Mouse (Mus musculus): ENCODE results near the gene Thap12. TPM values are rescaled to one million over a fixed set of nuclear protein-coding genes. Genes with fewer than 3 reads are reported as not detected.

Gene Thap12
- polyA plus RNA-seq, 1 experiment from 2014 or later, result 71.7 TPM

GRCm38 (mm10) chr7:98729661-98730271, 26.9 kb downstream of the Thap12 start:
- H3K27me3 ChIP-seq, result peaks cover 18% of the 10 kb centered on the region; the same call in 1 of the 2 replicates
- no peaks in the 10 kb centered on the region for H3K36me3 ChIP-seq
- H3K27ac ChIP-seq, result peak overlapping the region; percentile 28; the same call in 1 of the 2 replicates
- H3K9me3 ChIP-seq, result no peaks in the 10 kb centered on the region
- peak overlapping the region; percentile 2; the same call in 1 of the 2 replicates for H3K9ac ChIP-seq
- ATAC-seq (ENCODE audit: insufficient number of reproducible peaks, insufficient read depth, low FRiP score, low TSS enrichment, low read depth), result peak; percentile 44; the same call in 1 of the 2 replicates
- peak overlapping the region; percentile 22 for H3K4me3 ChIP-seq
- H3K4me1 ChIP-seq, result peaks cover 33% of the 10 kb centered on the region
- WGBS, result 10% methylated on average over 19 of the region's 19 CpGs
- peak overlapping the region; percentile 54 for H3K4me2 ChIP-seq

- no peaks in the 10 kb centered on the region for H3K9me3 ChIP-seq
- WGBS, result 88% methylated on average over 4 of the region's 4 CpGs
- peaks cover 18% of the 10 kb centered on the region; the same call in 1 of the 2 replicates for H3K27me3 ChIP-seq
- H3K4me2 ChIP-seq, result no peak overlapping the region
- no peak for ATAC-seq (ENCODE audit: insufficient number of reproducible peaks, insufficient read depth, low FRiP score, low TSS enrichment, low read depth)
- H3K4me1 ChIP-seq, result peaks cover 30% of the 10 kb centered on the region
- no peaks in the 10 kb centered on the region for H3K36me3 ChIP-seq
- H3K27ac ChIP-seq, result no peak overlapping the region
- H3K4me3 ChIP-seq, result no peak overlapping the region
- H3K9ac ChIP-seq, result no peak overlapping the region
These were observed 31.1 kb downstream of the Thap12 start for GRCm38 (mm10) chr7:98733958-98734357.

- H3K9ac ChIP-seq, result 0 out of 2 replicates have a peak overlapping the region, but pooled peaks have one; percentile 46
- peaks cover 13% of the 10 kb centered on the region; the same call in 1 of the 2 replicates for H3K27me3 ChIP-seq
- peaks cover 21% of the 10 kb centered on the region for H3K4me1 ChIP-seq
- 0 out of 2 replicates have a peak, but pooled peaks have one; percentile 50 for ATAC-seq (ENCODE audit: insufficient number of reproducible peaks, insufficient read depth, low FRiP score, low TSS enrichment, low read depth)
- H3K36me3 ChIP-seq, result no peaks in the 10 kb centered on the region
- H3K4me2 ChIP-seq, result peak overlapping the region; percentile 46
- peak overlapping the region; percentile 55 for H3K27ac ChIP-seq
- no peaks in the 10 kb centered on the region for H3K9me3 ChIP-seq
- H3K4me3 ChIP-seq, result 0 out of 2 replicates have a peak overlapping the region, but pooled peaks have one; percentile 3
- 13% methylated on average over 10 of the region's 10 CpGs for WGBS
These were observed 32.0 kb downstream of the Thap12 start for GRCm38 (mm10) chr7:98734876-98735275.

- no peak for ATAC-seq (ENCODE audit: insufficient number of reproducible peaks, insufficient read depth, low FRiP score, low TSS enrichment, low read depth)
- Histone ChIP-seq H3K36me3 (no peaks in the 10 kb centered on the region), H3K9ac (no peak overlapping the region), H3K9me3 (no peaks in the 10 kb centered on the region), H3K27me3 (0 out of 2 replicates have a peak, but pooled peaks cover 8% of the 10 kb centered on the region), H3K4me1 (peaks cover 27% of the 10 kb centered on the region), H3K4me2 (no peak overlapping the region), H3K27ac (no peak overlapping the region), H3K4me3 (no peak overlapping the region)
- 74% methylated on average over 7 of the region's 7 CpGs for WGBS
These were observed 34.1 kb downstream of the Thap12 start for GRCm38 (mm10) chr7:98736780-98737550.

GRCm38 (mm10) chr7:98740363-98740762, 37.5 kb downstream of the Thap12 start:
- H3K9me3 ChIP-seq, result no peaks in the 10 kb centered on the region
- peaks cover 3% of the 10 kb centered on the region; the same call in 1 of the 2 replicates for H3K27me3 ChIP-seq
- no peak for ATAC-seq (ENCODE audit: insufficient number of reproducible peaks, insufficient read depth, low FRiP score, low TSS enrichment, low read depth)
- H3K27ac ChIP-seq, result no peak overlapping the region
- no peak overlapping the region for H3K4me2 ChIP-seq
- no peak overlapping the region for H3K9ac ChIP-seq
- no peaks in the 10 kb centered on the region for H3K36me3 ChIP-seq
- 4% methylated on average over 5 of the region's 5 CpGs for WGBS
- no peak overlapping the region for H3K4me3 ChIP-seq
- peaks cover 15% of the 10 kb centered on the region for H3K4me1 ChIP-seq

- Histone ChIP-seq H3K27ac (no peak overlapping the region), H3K4me3 (no peak overlapping the region), H3K9ac (0 out of 2 replicates have a peak overlapping the region, but pooled peaks have one; percentile 21), H3K36me3 (no peaks in the 10 kb centered on the region), H3K4me1 (peaks cover 11% of the 10 kb centered on the region), H3K4me2 (no peak overlapping the region), H3K27me3 (peaks cover 3% of the 10 kb centered on the region; the same call in 1 of the 2 replicates), H3K9me3 (no peaks in the 10 kb centered on the region)
- no peak for ATAC-seq (ENCODE audit: insufficient number of reproducible peaks, insufficient read depth, low FRiP score, low TSS enrichment, low read depth)
- 2% methylated on average over 3 of the region's 3 CpGs for whole genome bisulfite sequencing
These were observed 40.4 kb downstream of the Thap12 start for GRCm38 (mm10) chr7:98743312-98743711.

GRCm38 (mm10) chr7:98750404-98750803, 47.5 kb downstream of the Thap12 start:
- Histone ChIP-seq H3K9me3 (no peaks in the 10 kb centered on the region), H3K4me1 (peaks cover 26% of the 10 kb centered on the region), H3K27me3 (no peaks in the 10 kb centered on the region), H3K36me3 (no peaks in the 10 kb centered on the region), H3K9ac (no peak overlapping the region), H3K27ac (no peak overlapping the region), H3K4me2 (no peak overlapping the region), H3K4me3 (no peak overlapping the region)
- WGBS, result 61% methylated on average over 10 of the region's 10 CpGs
- no peak for ATAC-seq (ENCODE audit: insufficient number of reproducible peaks, insufficient read depth, low FRiP score, low TSS enrichment, low read depth)

GRCm38 (mm10) chr7:98752680-98753079, 49.8 kb downstream of the Thap12 start:
- peaks cover 2% of the 10 kb centered on the region for H3K27me3 ChIP-seq
- H3K36me3 ChIP-seq, result no peaks in the 10 kb centered on the region

GRCm38 (mm10) chr7:98756050-98756449, 53.1 kb downstream of the Thap12 start:
- WGBS, result 85% methylated on average over 11 of the region's 11 CpGs
- Histone ChIP-seq H3K4me2 (no peak overlapping the region), H3K9me3 (no peaks in the 10 kb centered on the region), H3K4me1 (peaks cover 18% of the 10 kb centered on the region), H3K36me3 (no peaks in the 10 kb centered on the region), H3K9ac (no peak overlapping the region), H3K27me3 (peaks cover 9% of the 10 kb centered on the region), H3K4me3 (no peak overlapping the region), H3K27ac (no peak overlapping the region)
- no peak for ATAC-seq (ENCODE audit: insufficient number of reproducible peaks, insufficient read depth, low FRiP score, low TSS enrichment, low read depth)

More at GRCm38 (mm10) chr7:98752680-98753079, 49.8 kb downstream of the Thap12 start:
- WGBS, result 84% methylated on average over 8 of the region's 8 CpGs
- H3K4me1 ChIP-seq, result peaks cover 29% of the 10 kb centered on the region
- H3K9ac ChIP-seq, result no peak overlapping the region
- no peaks in the 10 kb centered on the region for H3K9me3 ChIP-seq
- no peak overlapping the region for H3K4me2 ChIP-seq
- no peak overlapping the region for H3K27ac ChIP-seq
- ATAC-seq (ENCODE audit: insufficient number of reproducible peaks, insufficient read depth, low FRiP score, low TSS enrichment, low read depth), result no peak
- H3K4me3 ChIP-seq, result no peak overlapping the region

GRCm38 (mm10) chr7:98756556-98756955, 53.7 kb downstream of the Thap12 start:
- Histone ChIP-seq H3K9me3 (no peaks in the 10 kb centered on the region), H3K9ac (no peak overlapping the region), H3K27ac (no peak overlapping the region), H3K4me2 (no peak overlapping the region), H3K27me3 (peaks cover 9% of the 10 kb centered on the region), H3K4me3 (no peak overlapping the region), H3K4me1 (peaks cover 18% of the 10 kb centered on the region), H3K36me3 (no peaks in the 10 kb centered on the region)
- WGBS, result 69% methylated on average over 8 of the region's 8 CpGs
- ATAC-seq (ENCODE audit: insufficient number of reproducible peaks, insufficient read depth, low FRiP score, low TSS enrichment, low read depth), result no peak

- H3K9ac ChIP-seq, result no peak overlapping the region
- H3K4me2 ChIP-seq, result no peak overlapping the region
- H3K4me1 ChIP-seq, result peaks cover 4% of the 10 kb centered on the region
- H3K27me3 ChIP-seq, result peaks cover 9% of the 10 kb centered on the region
- WGBS, result 82% methylated on average over 5 of the region's 5 CpGs
- H3K36me3 ChIP-seq, result no peaks in the 10 kb centered on the region
- no peak for ATAC-seq (ENCODE audit: insufficient number of reproducible peaks, insufficient read depth, low FRiP score, low TSS enrichment, low read depth)
- no peak overlapping the region for H3K4me3 ChIP-seq
- H3K27ac ChIP-seq, result no peak overlapping the region
- H3K9me3 ChIP-seq, result no peaks in the 10 kb centered on the region
These were observed 57.2 kb downstream of the Thap12 start for GRCm38 (mm10) chr7:98760126-98760525.

Measured in embryonic facial prominence, embryonic 13.5 days (tissue).